Mouse (Mus musculus) heart, postnatal 36 days (tissue): ENCODE data around the gene Ccl4. TPM values are rescaled to one million over a fixed set of nuclear protein-coding genes. Genes with fewer than 3 reads are reported as not detected.

Experiments used
- DNase-seq, 2 experiments: peaks; one replicate each; pipeline ENCODE4 v3.0.0; 2021 to 2022
- intact Hi-C: fragments of 180-260 bp; cut with DNase I; formaldehyde crosslinking; loops from one replicate; pipeline ENCODE4 v1.15.1; 2025
- total RNA-seq, 2 experiments: library from RNA; stranded (reverse); gene quantifications; 2 replicates each; pipeline ENCODE4 v1.2.3; 2021

Ccl4 gene
- total RNA-seq, 2 experiments from 2014 or later = not detected

DNA sequence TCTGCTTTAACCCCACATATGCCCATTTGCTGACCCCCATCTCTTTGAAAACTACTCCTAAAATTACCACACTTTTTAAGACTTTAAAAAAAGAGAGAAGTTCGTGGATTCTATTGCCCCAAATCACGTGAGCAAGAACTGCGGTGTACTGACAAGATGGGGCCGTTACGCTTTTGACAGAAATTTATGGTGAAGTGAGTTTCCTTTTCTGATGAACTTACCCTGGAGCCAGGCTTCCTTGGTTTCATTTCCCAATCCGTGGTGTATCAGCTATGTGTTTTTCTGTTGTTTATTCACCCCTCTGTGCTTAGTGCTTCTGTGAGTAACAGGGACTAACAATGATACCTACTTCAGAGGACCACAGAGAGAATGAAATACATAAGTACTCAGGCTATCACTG, 3.6 kb upstream of the Ccl4 start:
- intact Hi-C loops = no loop called here

DNA sequence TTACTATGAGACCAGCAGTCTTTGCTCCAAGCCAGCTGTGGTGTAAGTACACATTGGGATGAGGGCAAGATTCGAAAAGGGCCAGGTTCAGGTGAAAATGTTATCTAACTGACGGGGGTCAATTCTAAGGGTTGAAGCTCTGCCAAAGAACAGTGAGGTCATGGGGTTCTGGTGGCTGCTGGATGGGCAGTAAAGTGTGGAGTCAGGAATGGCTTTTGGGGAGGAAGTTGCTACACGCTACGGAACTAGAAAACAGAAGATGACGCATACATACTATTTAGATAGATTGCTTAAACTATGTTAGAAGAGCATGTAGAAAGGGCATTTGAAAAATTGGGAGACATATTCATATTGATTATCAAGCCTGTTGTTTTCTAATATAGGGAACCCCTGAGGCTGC, 1.1 kb downstream of the Ccl4 start:
- no peak for DNase-seq
- intact Hi-C loops = no loop called here

More for the DNA sequence above, 3.6 kb upstream of the Ccl4 start:
- DNase-seq = no peak

DNA sequence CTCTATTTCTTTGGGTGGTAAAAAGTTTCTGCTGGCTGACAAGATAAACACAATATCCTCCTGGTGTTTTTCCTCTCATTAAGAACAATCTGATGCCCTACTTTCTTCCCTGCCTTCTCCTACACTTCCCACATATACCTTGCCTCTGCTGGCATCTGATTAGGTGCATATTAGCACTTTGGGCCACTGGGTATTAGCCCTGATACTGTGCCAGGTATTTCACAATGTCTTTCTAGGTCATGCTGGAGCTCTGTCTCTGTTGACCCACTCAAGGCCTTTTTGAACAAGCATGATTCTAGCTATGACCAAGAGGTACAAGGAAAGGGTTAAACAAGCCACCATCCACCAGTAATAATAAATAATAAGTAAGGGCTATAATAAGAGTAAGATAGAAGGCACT, 9.4 kb downstream of the Ccl4 start:
- no peak for DNase-seq
- intact Hi-C loops = no loop called here

DNA sequence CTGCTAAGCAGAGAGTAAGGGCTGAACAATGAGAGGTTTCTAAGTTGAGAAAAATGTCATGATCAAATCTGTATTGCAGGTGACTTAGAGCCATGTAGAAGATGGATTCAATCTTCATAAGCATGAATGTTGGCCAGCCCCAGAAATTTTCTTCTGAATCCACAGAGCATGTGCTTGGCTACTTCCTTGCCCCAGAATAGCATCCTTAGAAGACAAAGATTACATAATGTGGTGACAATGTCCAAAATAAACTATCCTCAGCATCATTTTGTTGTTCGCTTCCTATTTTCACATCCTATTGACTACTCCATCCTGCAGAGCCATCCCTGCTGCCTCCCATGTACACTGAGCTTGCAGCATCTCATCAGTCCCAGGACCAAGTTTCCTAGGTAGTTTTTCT, 13.3 kb downstream of the Ccl4 start:
- intact Hi-C loops = loop anchor here (1.0 kb wide), 1 partner anchor 21 kb away; no protein-coding TSS in a partner anchor
- no peak for DNase-seq

DNA sequence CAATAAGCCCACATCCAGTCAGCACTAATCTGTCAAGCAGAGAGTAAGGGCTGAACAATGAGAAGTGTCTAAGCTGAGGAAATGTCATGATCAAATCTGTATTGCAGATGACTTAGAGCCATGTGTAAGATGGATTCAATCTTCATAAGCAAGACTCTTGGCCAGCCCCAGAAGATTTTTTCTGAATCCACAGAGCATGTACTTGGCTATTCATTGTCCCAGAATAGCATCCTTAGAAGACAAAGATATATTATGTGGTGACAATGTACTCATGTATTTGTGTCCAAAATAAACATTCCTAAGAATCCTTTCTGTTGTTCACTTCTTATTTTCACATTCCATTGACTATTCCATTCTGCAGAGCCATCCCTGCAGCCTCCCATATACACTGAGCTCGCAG, 27.5 kb downstream of the Ccl4 start:
- intact Hi-C loops = no loop called here
- DNase-seq = no peak

DNA sequence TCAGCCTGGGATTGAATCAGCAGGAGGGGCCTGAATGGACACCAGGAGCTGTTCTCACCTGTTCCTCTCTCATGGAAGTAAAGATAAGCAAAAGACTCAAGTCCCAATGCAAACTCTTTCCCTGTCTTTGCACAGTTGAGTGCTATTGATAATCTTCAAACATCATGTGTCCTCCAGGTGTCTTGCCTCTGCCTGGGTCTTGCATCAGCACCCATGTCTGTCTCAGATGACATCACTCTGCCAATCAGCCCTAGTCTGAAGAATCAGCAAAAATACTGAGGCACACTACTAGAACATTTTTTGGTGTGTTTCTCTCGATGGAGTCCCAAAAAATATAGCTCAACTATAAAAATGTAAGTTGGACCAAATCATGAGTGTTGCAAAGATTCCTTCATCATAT, 29.6 kb downstream of the Ccl4 start:
- DNase-seq = no peak
- intact Hi-C loops = no loop called here

DNA sequence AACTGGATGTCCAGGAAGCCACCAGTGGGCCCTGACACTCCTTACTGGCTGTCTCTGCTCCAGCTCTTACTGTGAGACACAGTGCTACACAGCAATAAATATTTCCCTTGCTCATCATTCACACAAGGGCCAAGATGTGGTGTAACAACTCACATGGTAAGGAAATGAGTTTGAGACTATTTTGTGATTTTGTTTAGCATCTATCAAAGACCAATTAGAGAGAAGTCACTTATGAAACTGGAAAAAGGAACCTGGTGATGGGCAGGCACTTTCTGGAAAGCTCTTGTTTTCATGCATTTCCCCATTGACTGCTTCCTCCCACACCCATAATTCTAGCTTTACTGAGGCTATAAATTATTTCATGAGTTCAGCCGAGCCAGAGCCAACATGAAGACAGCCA, 41.3 kb downstream of the Ccl4 start, which contains the start of gene Wfdc17:
TSS of gene Wfdc17 (plus strand) at position 287 of the 400 bp plus-strand sequence.
- DNase-seq = no peak
- intact Hi-C loops = loop anchor here (1.0 kb wide), 1 partner anchor 16 kb away; no protein-coding TSS in a partner anchor

DNA sequence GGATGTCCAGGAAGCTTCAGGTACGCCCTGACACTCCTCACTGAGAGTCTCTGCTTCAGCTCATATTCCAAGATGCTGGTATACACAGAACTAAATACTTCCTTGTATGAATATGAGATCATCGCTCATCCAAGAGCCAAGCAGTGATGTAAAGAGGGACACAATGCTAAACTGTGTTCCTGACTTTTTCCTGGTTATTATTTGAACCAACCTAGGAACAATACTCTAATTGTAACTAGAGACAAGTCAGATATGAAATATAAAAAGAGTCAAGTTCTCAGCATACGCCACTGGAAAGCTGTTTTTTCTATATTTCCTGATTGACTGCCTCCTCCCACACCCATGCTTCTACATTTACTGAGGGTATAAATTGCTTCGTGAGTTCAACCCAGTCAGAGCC, 46.3 kb downstream of the Ccl4 start, which contains the start of gene Wfdc18:
TSS of gene Wfdc18 (plus strand) at position 301 of the 400 bp plus-strand sequence.
- intact Hi-C loops = no loop called here
- no peak for DNase-seq

DNA sequence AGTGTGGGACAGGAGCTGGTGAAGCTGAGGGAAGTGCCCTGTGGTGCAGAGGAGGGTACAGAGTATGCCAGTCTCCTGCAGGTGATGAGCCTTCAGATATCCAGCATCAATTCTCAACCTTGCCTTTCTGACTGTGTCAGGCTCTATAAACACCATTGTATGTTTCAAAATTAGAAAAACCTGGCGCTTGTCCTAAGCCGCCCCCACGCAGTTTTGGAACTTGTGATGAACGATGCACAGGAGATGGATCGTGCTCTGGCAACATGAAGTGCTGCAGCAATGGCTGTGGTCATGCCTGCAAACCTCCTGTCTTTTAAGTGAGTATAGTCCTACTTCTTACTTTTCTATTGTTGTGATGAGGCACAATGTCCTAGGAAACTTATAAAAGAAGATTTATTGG, 47.3 kb downstream of the Ccl4 start:
- DNase-seq = no peak
- intact Hi-C loops = no loop called here

DNA sequence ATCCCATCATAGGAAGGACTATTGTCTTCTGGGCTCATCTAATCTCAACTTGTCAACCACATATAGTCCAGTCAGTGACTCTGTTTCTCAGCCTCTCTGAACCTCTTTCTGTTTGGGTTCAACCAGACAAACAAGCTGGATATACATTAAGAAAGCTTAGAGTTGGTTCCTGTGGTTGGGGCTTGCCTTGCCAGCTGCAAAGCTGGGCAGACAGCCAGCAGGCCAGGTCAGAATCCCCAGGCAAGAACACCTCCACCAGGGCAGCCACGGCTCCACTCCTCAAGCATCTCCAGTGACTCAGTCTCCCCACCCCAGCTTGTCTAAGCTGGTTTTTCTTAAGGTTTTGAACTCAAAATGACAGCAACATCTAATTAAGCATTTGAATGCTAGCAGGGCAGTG, 50.3 kb downstream of the Ccl4 start:
- DNase-seq = no peak
- intact Hi-C loops = no loop called here

DNA sequence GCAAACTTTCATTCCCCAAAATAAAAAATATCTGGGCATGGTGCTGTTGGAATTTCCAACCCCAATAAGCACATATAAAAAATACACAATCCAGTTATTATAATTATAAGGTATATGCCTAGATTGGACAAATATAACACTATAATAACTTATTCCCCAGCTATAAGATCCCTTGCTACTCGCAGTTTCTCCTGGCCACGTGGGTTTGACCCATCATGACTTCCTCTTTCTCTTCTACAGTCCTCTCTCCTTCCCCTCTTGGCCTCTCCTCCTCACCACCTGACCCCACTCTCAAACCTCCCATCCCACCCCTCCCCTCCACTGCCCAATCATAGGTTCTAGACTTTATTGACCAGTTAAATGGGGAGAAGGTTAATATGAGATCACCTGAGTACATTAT, 51.5 kb downstream of the Ccl4 start:
- no peak for DNase-seq
- intact Hi-C loops = no loop called here

Other genes with a start within 250 kb of the Ccl4 start
- gene Gas2l2, start 233.1 kb upstream of the Ccl4 start, total RNA-seq = not detected
- gene 1700020L24Rik, start 224.9 kb upstream of the Ccl4 start, total RNA-seq = not detected
- gene Mmp28, start 199.5 kb upstream of the Ccl4 start, total RNA-seq = 1 to 10 TPM; 4.6 to 6.6 TPM
- 10 to 100 TPM; 35.2 to 40.8 TPM for gene Taf15, start 189.5 kb upstream of the Ccl4 start, total RNA-seq
- not detected for gene Heatr9, start 140.4 kb upstream of the Ccl4 start, total RNA-seq
- gene Ccl5, start 132.1 kb upstream of the Ccl4 start, total RNA-seq = under 1 TPM in 1 of 2 experiments, not detected in 1; 0.83 TPM
- 10 to 100 TPM in 1 of 2 experiments, 1 to 10 TPM in 1; 6.4 to 16.6 TPM for gene Ccl9, start 83.9 kb upstream of the Ccl4 start, total RNA-seq
- gene Ccl6, start 69.5 kb upstream of the Ccl4 start, total RNA-seq = 10 to 100 TPM; 11.3 to 24.4 TPM
- gene Rpl9-ps1, start 17.0 kb upstream of the Ccl4 start, total RNA-seq = not detected
- not detected for gene Ccl3, start 13.2 kb upstream of the Ccl4 start, total RNA-seq
- 1 to 10 TPM; 2.7 to 3.7 TPM for gene Wfdc17, start 41.4 kb downstream of the Ccl4 start, total RNA-seq
- gene Wfdc18, start 46.4 kb downstream of the Ccl4 start, total RNA-seq = not detected
- gene Wfdc21, start 84.4 kb downstream of the Ccl4 start, total RNA-seq = not detected
- gene Heatr6, start 91.1 kb downstream of the Ccl4 start, total RNA-seq = 1 to 10 TPM; 5.6 to 6.6 TPM
- not detected for gene Hnf1b, start 187.5 kb downstream of the Ccl4 start, total RNA-seq